Mouse (Mus musculus): Measurements from ENCODE around the gene Ap1s3. TPM values are rescaled to one million over a fixed set of nuclear protein-coding genes. Genes with fewer than 3 reads are reported as not detected.

Gene Ap1s3
- polyA plus RNA-seq, 1 experiment from 2014 or later, result not detected

DNA sequence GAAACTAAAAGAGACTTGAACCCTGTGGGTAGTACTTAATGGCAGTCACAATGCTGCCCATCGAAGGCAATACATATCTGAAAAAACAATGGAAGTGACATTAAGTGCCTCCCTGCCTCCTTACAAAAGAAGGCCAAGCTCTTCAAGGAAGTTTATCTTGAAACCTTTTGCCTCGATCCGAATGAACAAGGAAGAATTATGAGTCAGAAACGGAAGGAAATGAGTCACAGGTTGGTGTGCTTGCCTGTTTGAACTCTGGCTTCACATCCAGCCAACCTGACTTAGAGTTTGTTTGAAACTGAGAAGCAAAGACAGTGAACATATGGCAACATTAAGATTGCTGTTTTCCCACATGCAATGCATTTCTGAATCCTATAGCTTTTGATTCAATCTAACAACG is 110.6 kb downstream of the Ap1s3 start:
- WGBS, result 86% methylated on average over 5 of the region's 5 CpGs
- no peak for DNase-seq

More for the DNA sequence above, 110.6 kb downstream of the Ap1s3 start:
- ATAC-seq (ENCODE audit: low FRiP score, low TSS enrichment), result no peak
- Histone ChIP-seq H3K4me1 (ENCODE audit: control insufficient read depth, insufficient read depth, low read length) (no peaks in the 10 kb centered on the region), H3K4me3 (replicated peaks; ENCODE audit: low read depth, low read length) (no peak overlapping the region), H3K36me3 (ENCODE audit: control insufficient read depth, insufficient read depth, low read length) (no peaks in the 10 kb centered on the region), H3K9me3 (ENCODE audit: control insufficient read depth, low read length) (no peaks in the 10 kb centered on the region), H3K4me2 (ENCODE audit: low read length) (no peak overlapping the region), H3K9ac (replicated peaks; ENCODE audit: low read length) (no peak overlapping the region), H3K27me3 (ENCODE audit: control insufficient read depth, insufficient read depth, low read length) (no peaks in the 10 kb centered on the region), H3K27ac (replicated peaks; ENCODE audit: low read depth, low read length) (no peak overlapping the region)

Other genes starting within 250 kb of the Ap1s3 start
- gene Scg2, start 231.9 kb downstream of the Ap1s3 start, polyA plus RNA-seq (2014; fragmentation: Nextera tagmentation; extraction: Ambion mirVana), result 96.8 and 106 TPM in 2 replicates
- gene Mrpl44, start 104.0 kb upstream of the Ap1s3 start, polyA plus RNA-seq (2014; fragmentation: Nextera tagmentation; extraction: Ambion mirVana), result 38.7 and 42.6 TPM in 2 replicates
- 99.6 and 132 TPM in 2 replicates for gene Wdfy1, start 104.2 kb upstream of the Ap1s3 start, polyA plus RNA-seq (2014; fragmentation: Nextera tagmentation; extraction: Ambion mirVana)
- gene Serpine2, start 189.2 kb upstream of the Ap1s3 start, polyA plus RNA-seq (2014; fragmentation: Nextera tagmentation; extraction: Ambion mirVana), result 199 and 214 TPM in 2 replicates